Mouse (Mus musculus): ENCODE data around the gene Crisp1. TPM values are rescaled to one million over a fixed set of nuclear protein-coding genes. Genes with fewer than 3 reads are reported as not detected.

The Crisp1 gene
- polyA plus RNA-seq (2012; rRNA removed) = 0.22 and 511 TPM in 2 replicates

DNA sequence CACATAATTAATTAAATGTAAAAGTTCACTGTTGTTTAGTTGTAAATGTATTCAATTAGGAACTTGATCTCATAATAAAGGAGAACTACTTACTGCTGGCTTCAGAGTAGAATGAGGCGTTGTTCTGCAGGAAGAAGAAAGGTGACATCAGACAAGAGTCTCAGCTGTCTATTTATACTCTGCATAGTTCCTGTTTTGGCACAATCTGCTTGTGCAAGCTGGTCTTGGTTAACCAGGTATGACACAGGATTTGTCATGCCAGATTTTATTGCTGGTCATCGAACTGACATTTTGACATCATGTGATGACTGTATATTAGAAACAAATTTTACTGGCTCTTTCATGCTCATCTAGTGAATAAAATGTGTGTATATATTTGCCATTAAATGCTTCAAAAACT lies at the start of gene Crisp1:
Gene Crisp1, minus strand, starts transcription at position 146 of the 400 bp plus-strand sequence.
- TF ChIP-seq POLR2A (IDR thresholded peaks at IDR 0.05; ENCODE audit: control insufficient read depth, low read depth, low read length) (no peak), CTCF (IDR thresholded peaks at IDR 0.05; ENCODE audit: control insufficient read depth, insufficient read depth, insufficient replicate concordance, low read depth, low read length) (no peak)
- no peak within 1 kb of the TSS for H3K27ac ChIP-seq (ENCODE audit: control insufficient read depth, insufficient read depth, low read depth, low read length)

DNA sequence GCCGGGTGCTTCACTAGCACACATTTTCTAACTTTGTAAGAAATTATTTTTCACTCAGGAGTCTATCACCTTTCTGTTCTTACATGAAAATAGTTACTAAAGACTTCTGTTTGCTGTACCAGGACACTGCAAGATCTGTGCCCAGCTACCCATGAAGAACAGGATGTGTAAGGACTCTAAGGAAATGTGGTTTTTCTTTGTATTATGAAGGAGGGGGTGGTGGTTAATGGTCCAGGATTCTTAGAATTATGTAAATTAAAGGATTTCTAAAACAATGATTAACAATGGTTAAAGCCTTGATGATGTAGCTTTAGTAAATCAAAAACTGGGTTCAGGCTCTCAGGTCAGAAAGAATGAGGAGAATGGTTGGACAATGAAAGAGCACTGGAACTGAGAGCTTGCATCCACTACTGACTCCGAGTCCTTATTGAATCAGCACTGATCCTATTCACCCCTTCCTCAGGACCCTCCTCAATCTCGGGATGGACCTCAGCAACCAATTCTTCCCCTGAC lies 23.5 kb upstream of the Crisp1 start:
- H3K4me3 ChIP-seq (ENCODE audit: control insufficient read depth, low read depth, low read length) = no peak overlapping the region
- no peaks in the 10 kb centered on the region for H3K4me1 ChIP-seq (ENCODE audit: control insufficient read depth, insufficient read depth, low read length)
- no peak for TF ChIP-seq CTCF (IDR thresholded peaks at IDR 0.05; ENCODE audit: control insufficient read depth, insufficient read depth, insufficient replicate concordance, low read depth, low read length)
- no peak for TF ChIP-seq POLR2A (IDR thresholded peaks at IDR 0.05; ENCODE audit: control insufficient read depth, low read depth, low read length)
- H3K27me3 ChIP-seq (ENCODE audit: control insufficient read depth, insufficient read depth, low read length) = no peaks in the 10 kb centered on the region
- no peaks in the 10 kb centered on the region for H3K36me3 ChIP-seq (ENCODE audit: control insufficient read depth, insufficient read depth, low read length)
- no peak overlapping the region for H3K27ac ChIP-seq (ENCODE audit: control insufficient read depth, insufficient read depth, low read depth, low read length)

More for the DNA sequence above, at the start of gene Crisp1:
- Histone ChIP-seq H3K4me3 (ENCODE audit: control insufficient read depth, low read depth, low read length) (no peak within 1 kb of the TSS), H3K4me1 (ENCODE audit: control insufficient read depth, insufficient read depth, low read length) (no peaks in the 10 kb centered on the region), H3K27me3 (ENCODE audit: control insufficient read depth, insufficient read depth, low read length) (no peaks in the 10 kb centered on the region), H3K36me3 (ENCODE audit: control insufficient read depth, insufficient read depth, low read length) (no peaks in the 10 kb centered on the region)

DNA sequence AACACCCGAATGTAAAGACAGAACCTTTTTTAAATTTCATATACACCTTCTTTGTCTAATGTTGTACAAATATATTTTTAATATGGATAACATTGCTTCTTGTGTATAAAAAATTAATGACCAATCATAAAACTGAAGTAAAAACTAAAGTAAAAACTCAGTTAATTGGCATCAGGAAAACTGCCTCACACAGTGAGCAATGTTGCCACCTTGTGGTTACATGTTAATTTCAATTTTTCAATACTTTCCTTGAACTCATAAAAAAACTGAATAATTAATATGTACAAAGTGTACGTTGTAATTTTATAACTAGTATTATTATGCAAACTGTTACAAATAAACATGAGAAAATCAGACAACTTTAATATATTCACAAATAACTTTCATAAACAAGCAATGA lies 33.6 kb downstream of the Crisp1 start:
- H3K36me3 ChIP-seq (ENCODE audit: control insufficient read depth, insufficient read depth, low read length) = no peaks in the 10 kb centered on the region
- H3K4me3 ChIP-seq (ENCODE audit: control insufficient read depth, low read depth, low read length) = no peak overlapping the region
- H3K27ac ChIP-seq (ENCODE audit: control insufficient read depth, insufficient read depth, low read depth, low read length) = no peak overlapping the region
- H3K4me1 ChIP-seq (ENCODE audit: control insufficient read depth, insufficient read depth, low read length) = no peaks in the 10 kb centered on the region
- TF ChIP-seq CTCF (IDR thresholded peaks at IDR 0.05; ENCODE audit: control insufficient read depth, insufficient read depth, insufficient replicate concordance, low read depth, low read length) (no peak), POLR2A (IDR thresholded peaks at IDR 0.05; ENCODE audit: control insufficient read depth, low read depth, low read length) (no peak)
- no peaks in the 10 kb centered on the region for H3K27me3 ChIP-seq (ENCODE audit: control insufficient read depth, insufficient read depth, low read length)

DNA sequence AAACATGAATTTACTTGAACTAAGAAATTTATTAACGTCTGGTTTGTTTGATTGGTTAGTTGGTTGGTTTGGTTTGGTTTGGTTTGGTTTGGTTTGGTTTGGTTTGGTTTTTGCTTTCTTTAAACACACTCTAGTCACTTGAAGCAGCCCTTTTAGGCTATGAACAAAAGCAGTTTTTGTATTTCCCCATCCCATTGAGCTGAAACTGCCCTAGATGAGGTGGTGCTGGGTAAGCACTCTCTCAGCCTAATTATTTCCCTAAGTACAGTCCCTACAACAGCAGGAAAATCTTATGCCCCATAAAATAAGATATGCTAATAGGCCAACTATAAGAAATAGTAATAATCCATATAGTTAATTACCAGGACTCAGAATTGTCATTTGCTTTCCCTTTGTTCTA lies 43.5 kb downstream of the Crisp1 start:
- H3K4me3 ChIP-seq (ENCODE audit: control insufficient read depth, low read depth, low read length) = no peak overlapping the region
- no peak for TF ChIP-seq CTCF (IDR thresholded peaks at IDR 0.05; ENCODE audit: control insufficient read depth, insufficient read depth, insufficient replicate concordance, low read depth, low read length)
- TF ChIP-seq POLR2A (IDR thresholded peaks at IDR 0.05; ENCODE audit: control insufficient read depth, low read depth, low read length) = no peak
- no peak overlapping the region for H3K27ac ChIP-seq (ENCODE audit: control insufficient read depth, insufficient read depth, low read depth, low read length)
- H3K4me1 ChIP-seq (ENCODE audit: control insufficient read depth, insufficient read depth, low read length) = no peaks in the 10 kb centered on the region
- no peaks in the 10 kb centered on the region for H3K36me3 ChIP-seq (ENCODE audit: control insufficient read depth, insufficient read depth, low read length)
- no peaks in the 10 kb centered on the region for H3K27me3 ChIP-seq (ENCODE audit: control insufficient read depth, insufficient read depth, low read length)

DNA sequence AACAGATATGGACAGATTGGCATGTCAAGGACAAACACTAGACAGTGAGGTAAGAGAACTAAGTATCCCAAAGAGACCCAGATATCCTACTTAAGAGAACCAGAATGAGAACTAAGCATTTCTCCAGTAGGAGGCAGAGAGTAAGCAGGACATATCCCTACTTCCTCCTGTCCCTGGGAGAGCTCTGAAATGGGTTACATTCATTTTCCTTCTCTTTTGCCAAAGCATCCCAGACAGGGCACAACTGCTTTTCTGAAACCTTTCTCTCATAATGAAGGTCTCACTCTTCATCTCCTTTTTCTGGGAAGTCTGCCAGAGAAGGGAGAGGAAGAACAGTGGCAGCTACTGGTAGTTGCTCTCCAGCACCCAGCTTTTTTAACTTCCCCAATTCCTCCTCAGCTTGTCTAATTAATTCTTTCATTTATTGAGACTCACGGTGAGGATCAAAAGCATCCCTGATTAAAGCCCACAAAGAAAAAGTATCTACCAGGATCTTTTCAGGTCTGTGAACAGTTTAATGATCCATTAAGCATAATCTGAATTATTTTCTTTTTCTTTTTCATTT lies 44.0 kb downstream of the Crisp1 start:
- H3K4me1 ChIP-seq (ENCODE audit: control insufficient read depth, insufficient read depth, low read length) = no peaks in the 10 kb centered on the region
- no peak for TF ChIP-seq CTCF (IDR thresholded peaks at IDR 0.05; ENCODE audit: control insufficient read depth, insufficient read depth, insufficient replicate concordance, low read depth, low read length)
- no peak for TF ChIP-seq POLR2A (IDR thresholded peaks at IDR 0.05; ENCODE audit: control insufficient read depth, low read depth, low read length)
- H3K36me3 ChIP-seq (ENCODE audit: control insufficient read depth, insufficient read depth, low read length) = no peaks in the 10 kb centered on the region

DNA sequence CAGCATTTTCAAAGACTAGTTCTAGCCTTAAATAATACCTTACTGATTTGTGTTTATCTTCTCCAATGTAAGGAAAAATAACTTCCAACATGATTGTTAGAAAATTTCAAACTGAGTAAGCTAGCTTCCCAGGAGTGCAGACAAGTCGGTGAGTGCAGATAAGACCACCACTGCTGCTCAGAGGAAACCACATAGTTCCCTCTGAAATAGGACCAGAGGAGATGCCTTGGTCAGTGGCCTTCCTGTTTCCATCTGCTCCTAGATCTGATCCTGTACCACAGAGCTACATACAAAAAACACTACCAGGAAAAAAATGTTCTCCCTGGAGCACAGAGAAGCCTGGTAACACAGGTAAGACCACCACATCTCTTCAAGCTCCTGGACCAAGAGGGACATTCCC lies 66.5 kb downstream of the Crisp1 start:
- Histone ChIP-seq H3K27me3 (ENCODE audit: control insufficient read depth, insufficient read depth, low read length) (no peaks in the 10 kb centered on the region), H3K36me3 (ENCODE audit: control insufficient read depth, insufficient read depth, low read length) (no peaks in the 10 kb centered on the region), H3K4me1 (ENCODE audit: control insufficient read depth, insufficient read depth, low read length) (no peaks in the 10 kb centered on the region), H3K27ac (ENCODE audit: control insufficient read depth, insufficient read depth, low read depth, low read length) (no peak overlapping the region), H3K4me3 (ENCODE audit: control insufficient read depth, low read depth, low read length) (no peak overlapping the region)
- no peak for TF ChIP-seq POLR2A (IDR thresholded peaks at IDR 0.05; ENCODE audit: control insufficient read depth, low read depth, low read length)
- TF ChIP-seq CTCF (IDR thresholded peaks at IDR 0.05; ENCODE audit: control insufficient read depth, insufficient read depth, insufficient replicate concordance, low read depth, low read length) = no peak

More for the DNA sequence above, 44.0 kb downstream of the Crisp1 start:
- no peak overlapping the region for H3K27ac ChIP-seq (ENCODE audit: control insufficient read depth, insufficient read depth, low read depth, low read length)
- no peak overlapping the region for H3K4me3 ChIP-seq (ENCODE audit: control insufficient read depth, low read depth, low read length)
- H3K27me3 ChIP-seq (ENCODE audit: control insufficient read depth, insufficient read depth, low read length) = no peaks in the 10 kb centered on the region

Other genes starting within 250 kb of the Crisp1 start
- gene AC192777.2, start 223.8 kb downstream of the Crisp1 start, polyA plus RNA-seq (2012; rRNA removed) = not detected in 2 replicates
- 452 and 538 TPM in 2 replicates for gene Pgk2, start 110.6 kb downstream of the Crisp1 start, polyA plus RNA-seq (2012; rRNA removed)
- gene Crisp3, start 76.9 kb downstream of the Crisp1 start, polyA plus RNA-seq (2012; rRNA removed) = not detected in 2 replicates
- gene Esp8, start 200.8 kb upstream of the Crisp1 start, polyA plus RNA-seq (2012; rRNA removed) = not detected in 2 replicates
- not detected in 2 replicates for gene Esp6, start 242.3 kb upstream of the Crisp1 start, polyA plus RNA-seq (2012; rRNA removed)

Data from testis, adult 2 months (tissue).